11 mouse cellular contexts compared by ENCODE assay signal in genomic region chr4:116722230-116722629, GRCm38 (mm10). TPM values are rescaled to one million over a fixed set of nuclear protein-coding genes. Genes with fewer than 3 reads are reported as not detected.
DNase-seq lines count a peak whose midpoint lies in the region; ATAC-seq lines count a peak whose summit lies in the region.
"Had no signal": no experiment of that assay in that cellular context is flagged by ENCODE, and none has a peak within 500 bp of the region (broad histone marks: within the 10 kb centered on the region; RNA-seq: fewer than 3 reads in every experiment).

No protein-coding gene starts in this region.

- peak overlapping the region; percentile 86 for H3K4me3 ChIP-seq in heart, embryonic 13.5 days
- peak overlapping the region; percentile 79 for H3K4me3 ChIP-seq in midbrain, embryonic 10.5 days
- H3K4me3 ChIP-seq in midbrain, embryonic 16.5 days (ENCODE audit: low read depth, low read length): no peak overlapping the region
- H3K4me3 ChIP-seq in hindbrain, embryonic 15.5 days: no peak overlapping the region
- no peak overlapping the region for H3K4me3 ChIP-seq in neural tube, embryonic 15.5 days (replicated peaks)

- peak overlapping the region; percentile 96 for H3K4me2 ChIP-seq in heart, embryonic 13.5 days
- H3K4me2 ChIP-seq in midbrain, embryonic 16.5 days (ENCODE audit: low read length): no peak overlapping the region
- H3K4me2 ChIP-seq in hindbrain, embryonic 15.5 days: peak overlapping the region; percentile 96
- H3K4me2 ChIP-seq in neural tube, embryonic 15.5 days: peak overlapping the region; percentile 96

- H3K9ac ChIP-seq in heart, embryonic 13.5 days: 0 out of 2 replicates have a peak overlapping the region, but pooled peaks have one; percentile 90
- H3K9ac ChIP-seq in midbrain, embryonic 16.5 days (ENCODE audit: low read depth, low read length): no peak overlapping the region
- no peak overlapping the region for H3K9ac ChIP-seq in hindbrain, embryonic 15.5 days
- no peak overlapping the region for H3K9ac ChIP-seq in neural tube, embryonic 15.5 days (replicated peaks)

- no peaks in the 10 kb centered on the region for H3K9me3 ChIP-seq in heart, embryonic 13.5 days
- no peaks in the 10 kb centered on the region for H3K9me3 ChIP-seq in midbrain, embryonic 10.5 days (replicated peaks)
- no peaks in the 10 kb centered on the region for H3K9me3 ChIP-seq in midbrain, embryonic 16.5 days (replicated peaks; ENCODE audit: control insufficient read depth, low read length, poor library complexity, severe bottlenecking)
- no peaks in the 10 kb centered on the region for H3K9me3 ChIP-seq in hindbrain, embryonic 15.5 days
- H3K9me3 ChIP-seq in neural tube, embryonic 15.5 days (replicated peaks): no peaks in the 10 kb centered on the region
- H3K9me3 ChIP-seq: G1E had no signal

- ATAC-seq in heart, embryonic 13.5 days (ENCODE audit: extremely low read depth, insufficient number of reproducible peaks, low FRiP score, low TSS enrichment): no peak
- no peak for ATAC-seq in midbrain, embryonic 16.5 days
- no peak for ATAC-seq in hindbrain, embryonic 15.5 days (ENCODE audit: low FRiP score, low read depth)
- no peak for ATAC-seq in neural tube, embryonic 15.5 days (ENCODE audit: low FRiP score)
- ATAC-seq in erythroblast, adult 5-6 weeks (replicated peaks; ENCODE audit: low FRiP score, poor library complexity, severe bottlenecking): no peak

- no peak for DNase-seq in heart, postnatal 25 days (ENCODE audit: low spot score)
- no peak for DNase-seq in midbrain, embryonic 10.5 days (ENCODE audit: low spot score)
- DNase-seq in B cell, adult 2 months: no peak
- DNase-seq: gastrocnemius, postnatal 10 days; lung, adult 2 months had no signal

- 32% methylated on average over 7 of the region's 7 CpGs for WGBS in heart, embryonic 13.5 days
- WGBS in midbrain, embryonic 10.5 days: 39% methylated on average over 7 of the region's 7 CpGs
- 42% methylated on average over 7 of the region's 7 CpGs for WGBS in midbrain, embryonic 16.5 days
- 42% methylated on average over 7 of the region's 7 CpGs for WGBS in hindbrain, embryonic 15.5 days
- 36% methylated on average over 7 of the region's 7 CpGs for WGBS in neural tube, embryonic 15.5 days

- H3K36me3 ChIP-seq in heart, embryonic 13.5 days: no peaks in the 10 kb centered on the region
- H3K36me3 ChIP-seq in midbrain, embryonic 10.5 days: no peaks in the 10 kb centered on the region
- H3K36me3 ChIP-seq in midbrain, embryonic 16.5 days (ENCODE audit: control insufficient read depth, insufficient read depth, low read length): no peaks in the 10 kb centered on the region
- H3K36me3 ChIP-seq in hindbrain, embryonic 15.5 days: no peaks in the 10 kb centered on the region
- no peaks in the 10 kb centered on the region for H3K36me3 ChIP-seq in neural tube, embryonic 15.5 days
- H3K36me3 ChIP-seq: G1E had no signal

- intact Hi-C loops in heart, postnatal 25 days (cut with DNase I): no loop called here

- no peak overlapping the region for H3K27ac ChIP-seq in heart, embryonic 13.5 days (replicated peaks)
- H3K27ac ChIP-seq in midbrain, embryonic 10.5 days (replicated peaks): no peak overlapping the region
- H3K27ac ChIP-seq in midbrain, embryonic 16.5 days (ENCODE audit: low read length): no peak overlapping the region
- H3K27ac ChIP-seq in hindbrain, embryonic 15.5 days (replicated peaks): no peak overlapping the region
- no peak overlapping the region for H3K27ac ChIP-seq in neural tube, embryonic 15.5 days (replicated peaks)

- H3K4me1 ChIP-seq in heart, embryonic 13.5 days: peaks cover 18% of the 10 kb centered on the region
- peaks cover 19% of the 10 kb centered on the region for H3K4me1 ChIP-seq in midbrain, embryonic 10.5 days
- peaks cover 11% of the 10 kb centered on the region; the same call in 1 of the 2 replicates for H3K4me1 ChIP-seq in midbrain, embryonic 16.5 days (ENCODE audit: control insufficient read depth, insufficient read depth, low read length)
- H3K4me1 ChIP-seq in hindbrain, embryonic 15.5 days (replicated peaks): peaks cover 11% of the 10 kb centered on the region
- H3K4me1 ChIP-seq in neural tube, embryonic 15.5 days: peaks cover 11% of the 10 kb centered on the region

- no peaks in the 10 kb centered on the region for H3K27me3 ChIP-seq in heart, embryonic 13.5 days (replicated peaks)
- peaks cover 17% of the 10 kb centered on the region for H3K27me3 ChIP-seq in midbrain, embryonic 10.5 days (ENCODE audit: low read depth, poor library complexity, severe bottlenecking)
- H3K27me3 ChIP-seq in midbrain, embryonic 16.5 days (ENCODE audit: control insufficient read depth, insufficient read depth, low read depth, low read length): 0 out of 2 replicates have a peak, but pooled peaks cover 2% of the 10 kb centered on the region
- 0 out of 2 replicates have a peak, but pooled peaks cover 3% of the 10 kb centered on the region for H3K27me3 ChIP-seq in hindbrain, embryonic 15.5 days
- no peaks in the 10 kb centered on the region for H3K27me3 ChIP-seq in neural tube, embryonic 15.5 days (replicated peaks)

RNA-seq across cellular contexts. Expression of gene Tesk2, which starts 1.5 kb away (rescaled TPM):
- 3.0 and 3.2 TPM in 2 replicates for polyA plus RNA-seq in heart, embryonic 13.5 days (2015; fragmentation: Nextera tagmentation; extraction: Ambion mirVana)
- total RNA-seq in heart, postnatal 25 days (2021): 1 to 10 TPM; 2.3 to 2.5 TPM
- polyA plus RNA-seq in midbrain, embryonic 10.5 days (2016; fragmentation: Nextera tagmentation; extraction: Ambion mirVana): 6.6 and 6.7 TPM in 2 replicates
- polyA plus RNA-seq in midbrain, embryonic 16.5 days (2015; fragmentation: Nextera tagmentation; extraction: Ambion mirVana): 2.0 and 2.7 TPM in 2 replicates
- polyA plus RNA-seq in hindbrain, embryonic 15.5 days (2015; fragmentation: Nextera tagmentation; extraction: Ambion mirVana): 2.6 and 3.3 TPM in 2 replicates
- polyA plus RNA-seq in neural tube, embryonic 15.5 days (2015; fragmentation: Nextera tagmentation; extraction: Ambion mirVana): 3.0 and 3.3 TPM in 2 replicates
- 5.2 and 6.5 TPM in 2 replicates for total RNA-seq in erythroblast, adult 5-6 weeks (2015; ENCODE audit: low replicate concordance)
- 7.8 and 9.2 TPM in 2 replicates for total RNA-seq in erythroblast, adult 5-6 weeks (2017; ENCODE audit: low replicate concordance)

RNA-seq across cellular contexts. Expression of gene Ccdc163, which starts 13.9 kb away (rescaled TPM):
- 17.9 and 20.2 TPM in 2 replicates for polyA plus RNA-seq in heart, embryonic 13.5 days (2015; fragmentation: Nextera tagmentation; extraction: Ambion mirVana)
- total RNA-seq in heart, postnatal 25 days (2021): 1 to 10 TPM; 5.5 to 5.6 TPM
- polyA plus RNA-seq in midbrain, embryonic 10.5 days (2016; fragmentation: Nextera tagmentation; extraction: Ambion mirVana): 34.8 TPM in 2 replicates
- polyA plus RNA-seq in midbrain, embryonic 16.5 days (2015; fragmentation: Nextera tagmentation; extraction: Ambion mirVana): 10.1 and 10.7 TPM in 2 replicates
- polyA plus RNA-seq in hindbrain, embryonic 15.5 days (2015; fragmentation: Nextera tagmentation; extraction: Ambion mirVana): 12.6 and 13.6 TPM in 2 replicates
- 9.7 and 11.3 TPM in 2 replicates for polyA plus RNA-seq in neural tube, embryonic 15.5 days (2015; fragmentation: Nextera tagmentation; extraction: Ambion mirVana)
- 6.5 and 7.3 TPM in 2 replicates for total RNA-seq in erythroblast, adult 5-6 weeks (2015; ENCODE audit: low replicate concordance)
- 3.3 and 10.5 TPM in 2 replicates for total RNA-seq in erythroblast, adult 5-6 weeks (2017; ENCODE audit: low replicate concordance)

RNA-seq across cellular contexts. Expression of gene Mmachc, which starts 14.0 kb away (rescaled TPM):
- polyA plus RNA-seq in heart, embryonic 13.5 days (2015; fragmentation: Nextera tagmentation; extraction: Ambion mirVana): 33.5 and 35.1 TPM in 2 replicates
- 10 to 100 TPM; 57.6 TPM for total RNA-seq in heart, postnatal 25 days (2021)
- polyA plus RNA-seq in midbrain, embryonic 10.5 days (2016; fragmentation: Nextera tagmentation; extraction: Ambion mirVana): 42.0 and 47.1 TPM in 2 replicates
- 20.9 and 21.6 TPM in 2 replicates for polyA plus RNA-seq in midbrain, embryonic 16.5 days (2015; fragmentation: Nextera tagmentation; extraction: Ambion mirVana)
- 23.0 and 23.2 TPM in 2 replicates for polyA plus RNA-seq in hindbrain, embryonic 15.5 days (2015; fragmentation: Nextera tagmentation; extraction: Ambion mirVana)
- polyA plus RNA-seq in neural tube, embryonic 15.5 days (2015; fragmentation: Nextera tagmentation; extraction: Ambion mirVana): 20.0 and 22.7 TPM in 2 replicates
- 4.2 and 4.4 TPM in 2 replicates for total RNA-seq in erythroblast, adult 5-6 weeks (2015; ENCODE audit: low replicate concordance)
- total RNA-seq in erythroblast, adult 5-6 weeks (2017; ENCODE audit: low replicate concordance): 1.8 and 5.4 TPM in 2 replicates

RNA-seq across cellular contexts. Expression of gene Prdx1, which starts 36.9 kb away (rescaled TPM):
- polyA plus RNA-seq in heart, embryonic 13.5 days (2015; fragmentation: Nextera tagmentation; extraction: Ambion mirVana): 967 and 1,034 TPM in 2 replicates
- 100 to 1,000 TPM; 429 to 473 TPM for total RNA-seq in heart, postnatal 25 days (2021)
- polyA plus RNA-seq in midbrain, embryonic 10.5 days (2016; fragmentation: Nextera tagmentation; extraction: Ambion mirVana): 1,189 and 1,392 TPM in 2 replicates
- 410 and 427 TPM in 2 replicates for polyA plus RNA-seq in midbrain, embryonic 16.5 days (2015; fragmentation: Nextera tagmentation; extraction: Ambion mirVana)
- 446 and 514 TPM in 2 replicates for polyA plus RNA-seq in hindbrain, embryonic 15.5 days (2015; fragmentation: Nextera tagmentation; extraction: Ambion mirVana)
- 443 and 606 TPM in 2 replicates for polyA plus RNA-seq in neural tube, embryonic 15.5 days (2015; fragmentation: Nextera tagmentation; extraction: Ambion mirVana)
- 71.5 and 92.4 TPM in 2 replicates for total RNA-seq in erythroblast, adult 5-6 weeks (2015; ENCODE audit: low replicate concordance)
- total RNA-seq in erythroblast, adult 5-6 weeks (2017; ENCODE audit: low replicate concordance): 30.1 and 52.6 TPM in 2 replicates

Comparison
In these comparisons a context has a peak if more than half of its experiments do, and no peak if none do; other contexts are left out.
1. H3K4me3 ChIP-seq: peak in heart, embryonic 13.5 days (single experiment) and midbrain, embryonic 10.5 days (single experiment); none in midbrain, embryonic 16.5 days (single experiment), hindbrain, embryonic 15.5 days (single experiment) and neural tube, embryonic 15.5 days (single experiment).